Mouse (Mus musculus): ENCODE measurements around the gene Cyp2f2.
A peak's percentile ranks its signal among the peaks of the same experiment; 100 is the strongest.

Cyp2f2 gene

DNA sequence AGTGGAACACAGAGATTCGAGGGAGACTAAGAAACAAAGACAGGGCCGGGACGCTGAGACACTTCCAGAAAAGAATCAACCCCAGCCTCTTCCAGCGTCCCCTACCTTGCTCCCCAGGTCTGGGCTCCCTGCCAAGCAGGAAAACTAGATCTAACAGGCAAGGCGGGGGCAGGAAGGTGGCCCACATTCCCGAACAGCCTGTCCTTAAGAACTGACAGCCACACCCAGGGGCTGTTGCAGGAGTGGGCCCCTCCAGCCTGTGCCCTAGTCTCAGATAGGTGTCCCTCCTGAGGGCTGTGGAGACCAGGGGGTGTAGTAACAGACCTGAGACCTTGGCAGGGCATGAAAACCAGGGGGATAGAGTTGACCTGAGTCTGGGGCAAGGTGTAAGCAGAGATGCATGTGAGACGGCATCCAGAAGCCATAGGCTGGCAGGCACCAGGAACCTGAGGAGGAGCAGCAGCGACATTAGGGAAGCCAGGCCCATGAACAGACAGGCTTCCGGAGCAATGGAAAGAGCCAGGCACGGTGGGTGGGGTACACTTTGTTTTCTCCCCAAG lies 33.6 kb downstream of the Cyp2f2 start, which contains the start of gene Cyp2t4:
TSS of gene Cyp2t4 (plus strand) at position 510 of the 560 bp plus-strand sequence.
- DNase-seq (ENCODE audit: low spot score) = peak; percentile 67

DNA sequence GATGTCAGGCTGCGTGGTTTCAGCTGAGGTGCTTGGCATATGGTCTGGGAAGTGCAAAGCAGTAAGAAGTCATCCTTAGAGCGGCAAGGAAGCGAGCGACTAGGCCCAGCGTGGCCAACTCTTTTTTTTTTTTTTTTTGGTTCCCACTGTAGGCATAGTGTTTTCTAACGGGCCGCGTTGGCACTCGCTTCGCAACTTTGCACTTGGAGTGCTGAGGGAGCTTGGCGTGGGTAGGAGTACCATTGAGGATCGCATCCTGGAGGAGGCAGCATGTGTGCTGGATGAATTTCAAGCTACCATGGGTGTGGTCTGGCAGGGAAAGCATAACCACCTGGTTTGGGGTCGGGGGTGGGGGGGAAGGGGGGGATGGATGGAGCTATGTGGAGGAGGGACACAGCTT lies 36.3 kb downstream of the Cyp2f2 start:
- no peak for DNase-seq (ENCODE audit: low spot score)

DNA sequence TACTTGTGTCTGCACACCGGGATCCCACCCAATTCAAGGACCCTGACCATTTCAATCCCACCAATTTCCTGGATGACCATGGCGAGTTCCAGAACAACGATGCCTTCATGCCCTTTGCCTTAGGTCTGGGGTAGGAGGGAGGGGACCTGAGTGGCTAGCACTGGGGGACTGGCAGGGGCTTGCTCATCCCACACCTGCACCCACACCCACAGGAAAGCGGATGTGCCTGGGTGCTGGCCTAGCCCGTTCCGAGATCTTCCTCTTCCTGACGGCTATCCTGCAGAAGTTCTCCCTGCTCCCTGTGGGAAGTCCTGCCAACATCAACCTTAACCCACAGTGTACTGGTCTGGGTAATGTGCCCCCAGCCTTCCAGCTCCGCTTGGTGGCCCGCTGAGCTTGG lies 38.5 kb downstream of the Cyp2f2 start:
- DNase-seq (ENCODE audit: low spot score) = no peak

DNA sequence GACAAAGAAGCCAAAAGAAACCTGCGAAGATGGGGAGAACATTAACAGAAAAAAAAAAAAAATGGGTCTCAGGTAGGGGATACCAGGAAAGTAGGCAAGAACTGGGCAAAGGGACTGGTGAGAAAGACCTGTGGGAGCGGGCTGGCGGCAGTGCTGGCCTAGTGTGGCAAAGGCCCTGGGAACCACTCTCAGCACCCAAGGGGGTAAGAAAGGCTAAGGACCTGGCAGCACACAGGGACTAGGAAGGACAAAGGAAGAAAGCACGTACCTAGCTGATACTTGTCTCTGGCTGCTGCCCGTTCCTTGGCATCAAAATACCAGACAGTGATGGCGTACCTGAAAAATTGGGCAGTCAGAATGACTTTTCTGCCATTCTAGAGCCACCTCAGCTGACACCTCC lies 39.5 kb downstream of the Cyp2f2 start:
- no peak for DNase-seq (ENCODE audit: low spot score)

GRCm38 (mm10) chr7:27159882-27160281 lies 40.2 kb downstream of the Cyp2f2 start:
- DNase-seq (ENCODE audit: low spot score) = peak; percentile 84

DNA sequence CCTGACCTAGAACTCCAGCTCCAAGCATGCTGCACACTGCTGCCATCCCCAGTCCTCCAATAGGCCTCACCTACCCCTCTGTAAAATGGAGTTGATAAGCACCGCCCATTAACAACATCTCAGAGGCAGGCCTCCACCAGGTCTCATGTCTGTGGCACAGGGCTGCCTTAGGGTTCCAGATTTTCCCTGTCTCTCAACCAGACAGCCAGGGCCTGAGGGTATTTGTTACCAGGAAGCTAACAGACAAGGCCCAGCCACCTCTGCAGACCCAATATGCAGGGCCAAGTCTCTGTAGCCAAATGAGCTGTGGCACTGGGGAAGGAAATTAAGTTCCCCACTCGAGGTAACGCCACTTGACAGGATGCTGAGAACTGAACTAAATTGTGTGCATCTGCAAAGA lies 41.2 kb downstream of the Cyp2f2 start:
- no peak for DNase-seq (ENCODE audit: low spot score)

DNA sequence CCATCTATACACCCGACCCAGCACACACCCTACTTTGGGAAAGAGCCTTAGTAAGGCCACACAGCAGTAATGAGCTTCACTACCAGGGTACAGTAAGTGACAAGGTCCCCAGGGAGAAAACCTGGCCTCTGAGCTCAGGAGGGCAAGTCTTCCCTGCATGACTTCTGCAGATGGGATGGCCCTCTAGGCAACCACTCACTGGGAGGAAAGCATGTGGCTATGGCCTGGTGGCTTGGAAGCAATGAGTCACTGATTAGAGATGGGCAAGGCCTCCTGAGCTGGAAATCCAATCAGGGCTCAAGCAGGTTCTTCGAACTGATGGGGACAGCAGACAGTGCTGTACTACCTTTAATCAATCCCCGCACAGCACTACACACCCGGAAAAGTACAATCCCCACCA lies 42.0 kb downstream of the Cyp2f2 start:
- no peak for DNase-seq (ENCODE audit: low spot score)

GRCm38 (mm10) chr7:27162780-27163449 lies 43.2 kb downstream of the Cyp2f2 start:
- no peak for DNase-seq (ENCODE audit: low spot score)

GRCm38 (mm10) chr7:27163450-27163805 lies 43.7 kb downstream of the Cyp2f2 start:
- no peak for DNase-seq (ENCODE audit: low spot score)

DNA sequence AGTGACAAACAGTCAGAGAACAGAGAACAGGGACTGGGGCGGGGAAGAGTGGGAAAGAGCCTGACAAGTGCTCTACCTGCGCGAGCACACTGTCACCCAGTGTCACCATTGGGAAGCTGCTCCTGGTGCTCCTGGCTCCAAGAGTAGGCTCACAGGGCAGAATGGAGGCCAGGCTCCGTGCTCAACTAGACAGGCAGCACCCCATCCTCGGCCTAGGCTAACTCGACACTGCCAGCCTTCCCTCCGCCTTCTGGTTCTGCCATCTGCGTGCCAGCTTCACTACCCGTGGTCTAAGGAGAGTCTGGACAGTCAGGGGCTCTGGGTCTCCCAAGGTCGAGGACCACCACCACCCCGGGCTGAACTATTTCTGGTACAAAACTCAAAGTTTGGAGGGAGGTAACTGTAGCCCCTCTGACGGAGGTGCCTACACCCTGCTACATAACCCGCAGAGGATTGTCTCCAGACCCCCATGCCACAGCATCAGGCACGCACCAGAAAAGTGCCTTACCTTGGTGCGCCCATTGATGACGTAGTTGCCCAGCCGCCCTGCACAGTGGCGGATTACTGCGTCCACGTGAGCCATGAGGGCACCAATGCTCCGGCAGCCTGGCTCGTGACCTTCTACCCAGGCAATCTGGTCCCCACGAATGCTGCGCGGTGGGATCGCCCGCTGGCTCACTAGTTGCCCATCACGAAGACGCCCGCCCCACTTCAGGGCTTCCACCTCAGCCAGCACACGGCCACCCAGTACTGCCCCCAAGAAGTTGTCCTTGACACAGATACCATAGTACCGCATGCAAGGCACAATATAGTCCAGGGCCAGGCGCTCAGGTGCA lies 44.6 kb downstream of the Cyp2f2 start:
- DNase-seq (ENCODE audit: low spot score) = no peak

DNA sequence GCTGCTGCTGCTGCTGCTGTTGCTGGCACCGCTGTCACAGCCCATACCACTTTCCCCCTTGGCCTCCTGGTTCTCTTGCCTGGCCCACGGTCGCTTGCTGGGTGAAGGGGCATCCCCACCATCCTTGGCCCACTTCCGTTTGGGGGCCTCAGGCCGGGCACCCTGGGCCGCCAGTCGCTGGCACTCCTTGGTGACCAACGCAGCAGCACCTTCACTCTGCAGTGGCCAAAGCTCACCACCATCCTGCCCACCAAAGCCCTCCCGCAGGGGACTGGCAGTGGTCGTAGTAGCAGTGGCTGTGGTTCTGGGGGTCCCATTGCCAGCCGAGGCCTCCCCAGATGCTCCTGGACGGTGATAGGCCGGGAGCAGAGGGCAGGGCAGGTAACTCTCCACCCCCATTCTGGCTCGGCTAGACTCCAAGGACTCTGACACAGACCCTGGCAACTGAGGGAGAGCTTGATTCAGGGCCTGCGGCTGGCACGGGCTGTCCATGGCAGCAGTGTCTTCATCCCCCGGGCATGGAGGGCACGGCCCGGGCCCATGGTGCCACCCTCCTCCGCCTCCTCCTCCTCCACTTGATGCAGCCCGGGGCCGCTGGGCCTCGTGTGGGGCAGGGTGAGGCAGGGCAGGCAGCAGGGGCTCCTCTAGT lies 45.4 kb downstream of the Cyp2f2 start:
- no peak for DNase-seq (ENCODE audit: low spot score)

GRCm38 (mm10) chr7:27165696-27166095 lies 46.0 kb downstream of the Cyp2f2 start:
- no peak for DNase-seq (ENCODE audit: low spot score)

- DNase-seq (ENCODE audit: low spot score) = peak; percentile 85
Measured at GRCm38 (mm10) chr7:27166229-27166613, 46.5 kb downstream of the Cyp2f2 start.

DNA sequence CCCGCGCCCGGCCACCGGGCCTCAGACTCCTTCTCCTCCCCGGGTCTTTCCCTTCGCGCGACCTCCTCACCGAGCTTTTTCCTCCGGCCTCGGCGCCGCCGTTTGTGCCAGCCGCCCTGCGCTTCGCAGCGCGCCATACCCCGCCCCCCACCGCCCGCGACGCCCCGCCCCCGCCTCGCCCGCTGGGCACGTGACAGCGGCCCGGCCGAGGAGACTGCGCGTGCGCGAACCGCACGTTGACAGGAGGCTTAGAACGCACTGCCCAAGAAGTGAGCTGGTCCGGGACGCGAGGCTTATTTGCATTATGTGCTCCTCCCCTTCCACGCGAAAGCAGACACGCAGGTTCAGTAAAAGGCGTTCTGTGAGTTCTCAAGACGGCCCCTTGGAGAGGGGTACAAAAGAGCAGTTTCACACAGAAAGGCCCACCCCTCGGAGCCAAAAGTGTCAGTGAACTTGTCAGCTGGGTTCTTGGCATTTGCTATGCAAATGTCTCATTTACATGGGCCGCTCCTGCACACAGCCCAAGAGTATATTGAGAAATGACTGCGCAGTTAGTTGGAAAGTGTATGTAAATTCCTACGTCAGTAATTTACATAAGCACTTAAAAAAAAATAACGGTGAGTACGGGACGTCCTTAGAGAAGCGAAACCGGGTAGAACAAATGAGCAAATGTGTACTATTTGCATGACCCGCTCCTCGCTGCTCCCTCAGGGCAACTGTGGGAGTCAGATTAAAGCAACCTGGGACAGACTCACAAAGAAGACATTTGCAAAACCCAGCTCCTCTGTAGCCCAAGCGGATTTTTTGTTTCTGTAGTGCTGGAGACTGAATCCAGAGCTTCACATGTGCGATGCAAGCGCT lies 47.1 kb downstream of the Cyp2f2 start, which contains the start of gene Egln2:
TSS of gene Egln2 (minus strand) at position 189 of the 861 bp plus-strand sequence.
- DNase-seq (ENCODE audit: low spot score) = peak; percentile 96

- DNase-seq (ENCODE audit: low spot score) = no peak
Measured at GRCm38 (mm10) chr7:27167475-27168094, 47.9 kb downstream of the Cyp2f2 start.

GRCm38 (mm10) chr7:27168371-27168770 lies 48.7 kb downstream of the Cyp2f2 start:
- no peak for DNase-seq (ENCODE audit: low spot score)

GRCm38 (mm10) chr7:27170981-27171380 lies 51.3 kb downstream of the Cyp2f2 start:
- DNase-seq (ENCODE audit: low spot score) = no peak

DNA sequence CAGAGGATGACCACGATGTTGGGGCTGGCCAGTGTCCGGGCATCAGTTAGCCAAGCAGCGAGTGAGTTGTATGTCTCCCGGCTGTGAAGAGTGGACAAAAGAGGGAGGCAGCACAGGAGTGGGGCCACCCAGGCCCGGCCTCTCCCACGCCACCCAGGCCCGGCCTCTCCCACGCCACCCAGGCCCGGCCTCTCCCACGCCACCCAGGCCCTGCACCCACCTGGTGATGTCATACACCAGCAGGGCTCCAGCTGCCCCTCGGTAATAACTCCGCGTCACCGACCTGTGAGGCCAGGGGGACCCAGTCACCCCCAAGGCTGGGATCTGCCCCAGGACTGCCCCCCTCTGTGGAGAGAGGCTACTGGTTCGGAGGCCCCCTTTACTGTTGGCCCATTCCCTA lies 54.8 kb downstream of the Cyp2f2 start:
- DNase-seq (ENCODE audit: low spot score) = no peak

GRCm38 (mm10) chr7:27174896-27175295 lies 55.2 kb downstream of the Cyp2f2 start:
- no peak for DNase-seq (ENCODE audit: low spot score)

GRCm38 (mm10) chr7:27177942-27178323 lies 58.2 kb downstream of the Cyp2f2 start:
- no peak for DNase-seq (ENCODE audit: low spot score)
